Mouse (Mus musculus) liver, adult 10 weeks (tissue): Measurements from ENCODE around the gene 4930578C19Rik. TPM values are rescaled to one million over a fixed set of nuclear protein-coding genes. Genes with fewer than 3 reads are reported as not detected.

Source experiments
- polyA plus RNA-seq: library from polyadenylated mRNA; stranded (reverse); fragments of 350-450 nt; fragmentation: Illumina TruSeq; extraction: RNeasy Lipid Tissue Mini Kit (QIAGEN cat#74804); gene quantifications from one replicate; pipeline ENCODE4 v1.2.3, GENCODE M21; 2014; ENCODE audit warnings: low read depth, low replicate concordance

4930578C19Rik gene
- not detected for polyA plus RNA-seq

DNA sequence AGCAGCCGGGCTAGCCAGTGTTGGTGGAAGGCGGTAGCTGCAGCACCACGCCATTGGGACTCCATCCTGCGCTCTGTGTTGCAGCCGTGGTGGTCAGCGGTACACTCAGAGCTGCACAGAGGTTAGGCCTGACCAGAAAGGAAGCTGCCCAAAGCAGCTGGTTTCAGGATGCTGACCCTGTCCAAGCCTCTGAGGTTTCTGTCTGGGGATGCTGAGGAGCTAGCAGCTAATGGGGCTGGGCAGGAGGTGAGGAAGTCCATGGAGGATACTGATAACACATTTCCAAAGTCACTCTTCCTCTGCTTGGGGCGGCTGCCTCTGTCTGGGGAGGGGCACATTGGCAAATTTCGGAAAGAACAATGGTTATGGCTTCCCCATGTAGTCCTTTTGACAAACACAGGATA is at the start of gene 4930578C19Rik:
Gene 4930578C19Rik, minus strand, starts transcription at position 200 of the 404 bp plus-strand sequence.

